Mouse (Mus musculus) large intestine, adult 2 months (tissue): ENCODE measurements around the gene Nat8f6. TPM values are rescaled to one million over a fixed set of nuclear protein-coding genes. Genes with fewer than 3 reads are reported as not detected.
"Not testable (repeated sequence)": the region's sequence is repeated elsewhere in the genome, so short reads cannot be mapped to it uniquely, and the experiment has no call there.

ENCODE experiments used
- DNase-seq: peaks from one replicate; pipeline ENCODE4 v3.0.0-alpha.2; 2012; ENCODE audit warnings: low read depth, low spot score
- WGBS: fragments of 180-500 bp; shearing (Covaris S2); methylation state at CpG from one replicate; pipeline ENCODE4 v1.1.7; 2018; 5-methylcytosine and 5-hydroxymethylcytosine counted together
- polyA plus RNA-seq: library from polyadenylated mRNA; depleted of rRNA; stranded (reverse); fragments of >200 nt; gene quantifications from 2 replicates; pipeline ENCODE4 v1.2.3, GENCODE M21; 2012; rRNA removed

Gene Nat8f6
- 0.06 and 1.0 TPM in 2 replicates for polyA plus RNA-seq

- no peak for DNase-seq
- WGBS: 55% methylated on average over 5 of the region's 5 CpGs
These were observed at the start of gene Nat8f6, which contains the start of gene Nat8f5 for GRCm38 (mm10) chr6:85820837-85821236. TSS of gene Nat8f6 (minus strand) at chr6:85820954. TSS of gene Nat8f5 (minus strand) at chr6:85820972.

- WGBS: 32% methylated on average over 5 of the region's 5 CpGs
- not testable (repeated sequence) for DNase-seq
These were observed 48.3 kb upstream of the Nat8f6 start, which contains the start of gene Nat8f2 for GRCm38 (mm10) chr6:85869006-85869405. TSS of gene Nat8f2 (minus strand) at chr6:85869158.

- DNase-seq: no peak
- WGBS: 79% methylated on average over 8 of the region's 8 CpGs
These were observed 47.3 kb upstream of the Nat8f6 start for GRCm38 (mm10) chr6:85867726-85868690.

- DNase-seq: not testable (repeated sequence)
- WGBS: 84% methylated on average over 1 of the region's 1 CpGs
These were observed 46.2 kb upstream of the Nat8f6 start for GRCm38 (mm10) chr6:85866995-85867394.

- DNase-seq: not testable (repeated sequence)
These were observed 45.4 kb upstream of the Nat8f6 start for GRCm38 (mm10) chr6:85866166-85866565.

GRCm38 (mm10) chr6:85864900-85865639 is 44.3 kb upstream of the Nat8f6 start:
- not testable (repeated sequence) for DNase-seq
- 67% methylated on average over 6 of the region's 7 CpGs for WGBS

More at GRCm38 (mm10) chr6:85866166-85866565, 45.4 kb upstream of the Nat8f6 start:
- WGBS: 84% methylated on average over 3 of the region's 3 CpGs

GRCm38 (mm10) chr6:85863840-85864239 is 43.1 kb upstream of the Nat8f6 start:
- DNase-seq: no peak
- WGBS: 88% methylated on average over 2 of the region's 2 CpGs

- WGBS: 32% methylated on average over 2 of the region's 2 CpGs
- no peak for DNase-seq
These were observed 42.4 kb upstream of the Nat8f6 start for GRCm38 (mm10) chr6:85863136-85863535.

GRCm38 (mm10) chr6:85862565-85862964 is 41.8 kb upstream of the Nat8f6 start:
- DNase-seq: no peak

GRCm38 (mm10) chr6:85861247-85861646 is 40.5 kb upstream of the Nat8f6 start:
- WGBS: 78% methylated on average over 3 of the region's 3 CpGs
- DNase-seq: no peak

More at GRCm38 (mm10) chr6:85862565-85862964, 41.8 kb upstream of the Nat8f6 start:
- WGBS: 30% methylated on average over 3 of the region's 3 CpGs

GRCm38 (mm10) chr6:85856194-85856678 is 35.5 kb upstream of the Nat8f6 start:
- no peak for DNase-seq
- WGBS: 77% methylated on average over 1 of the region's 1 CpGs

- peak; percentile 69 for DNase-seq
- 37% methylated on average over 3 of the region's 3 CpGs for WGBS
These were observed 32.7 kb upstream of the Nat8f6 start for GRCm38 (mm10) chr6:85853481-85853880.

GRCm38 (mm10) chr6:85851062-85851773 is 30.5 kb upstream of the Nat8f6 start:
- 44% methylated on average over 7 of the region's 7 CpGs for WGBS
- DNase-seq: peak; percentile 39

GRCm38 (mm10) chr6:85849240-85849639 is 28.5 kb upstream of the Nat8f6 start:
- WGBS: 26% methylated on average over 2 of the region's 2 CpGs
- DNase-seq: no peak

- DNase-seq: no peak
- 89% methylated on average over 4 of the region's 4 CpGs for WGBS
These were observed 27.4 kb upstream of the Nat8f6 start for GRCm38 (mm10) chr6:85848140-85848539.

GRCm38 (mm10) chr6:85846921-85847320 is 26.2 kb upstream of the Nat8f6 start:
- WGBS: 21% methylated on average over 1 of the region's 1 CpGs
- DNase-seq: no peak

GRCm38 (mm10) chr6:85843677-85844458 is 23.1 kb upstream of the Nat8f6 start:
- 87% methylated on average over 25 of the region's 25 CpGs for WGBS
- not testable (repeated sequence) for DNase-seq

- WGBS: 67% methylated on average over 4 of the region's 4 CpGs
- DNase-seq: no peak
These were observed 19.2 kb upstream of the Nat8f6 start for GRCm38 (mm10) chr6:85839982-85840381.

- no peak for DNase-seq
- 90% methylated on average over 8 of the region's 8 CpGs for WGBS
These were observed 17.9 kb upstream of the Nat8f6 start for GRCm38 (mm10) chr6:85838674-85839073.
